Mouse (Mus musculus) CH12.LX (cell line): ENCODE data around the gene Cgref1. TPM values are rescaled to one million over a fixed set of nuclear protein-coding genes. Genes with fewer than 3 reads are reported as not detected.

Experiments
- DNase-seq: peaks from one replicate; pipeline ENCODE4 v3.0.0-alpha.2; 2013; ENCODE audit errors: extremely low read depth
- H3K27ac ChIP-seq: 2 replicates; pipeline ENCODE4 v1.5.1; 2012; ENCODE audit warnings: low read depth, mild to moderate bottlenecking, control low read depth, moderate library complexity; ENCODE audit not compliant: insufficient read depth
- H3K27me3 ChIP-seq: replicated peaks from 2 replicates; pipeline ENCODE3; 2012; ENCODE audit warnings: inconsistent platforms
- H3K36me3 ChIP-seq, 2 experiments: replicated peaks in 1 of 2; 2 replicates each; pipeline versions ENCODE3 to v1.6.1; 2012; ENCODE audit warnings: inconsistent platforms in 1 of 2, low read length in 1 of 2, mild to moderate bottlenecking in 1 of 2, mixed read lengths in 1 of 2, moderate library complexity in 1 of 2; ENCODE audit not compliant: control insufficient read depth in 1 of 2, insufficient read depth in 1 of 2
- H3K4me1 ChIP-seq, 2 experiments: 2 replicates each; pipeline ENCODE4 v1.6.1; 2012; ENCODE audit warnings: inconsistent platforms in 1 of 2, moderate library complexity in 1 of 2; ENCODE audit not compliant: insufficient read depth in 2 of 2, control insufficient read depth in 1 of 2
- H3K4me2 ChIP-seq: 2 replicates; pipeline ENCODE4 v1.6.1; 2012; ENCODE audit warnings: low read depth, mild to moderate bottlenecking, control low read depth; ENCODE audit not compliant: poor library complexity, insufficient read depth, severe bottlenecking
- H3K4me3 ChIP-seq, 3 experiments: fragments of 150-350 bp in 1 of 3; sonication (generic) in 1 of 3; replicated peaks in 1 of 3; 2 replicates each; pipeline versions ENCODE3 to v1.5.1; 2011 to 2012; ENCODE audit warnings: low read depth in 2 of 3, low read length in 2 of 3, mild to moderate bottlenecking in 2 of 3, moderate library complexity in 2 of 3, control low read depth in 1 of 3, improper control_type of control experiment in 1 of 3, inconsistent platforms in 1 of 3, mixed read lengths in 1 of 3; ENCODE audit not compliant: poor library complexity in 1 of 3
- H3K79me2 ChIP-seq: replicated peaks from 2 replicates; pipeline ENCODE4 v1.6.1; 2012; ENCODE audit warnings: mild to moderate bottlenecking, moderate library complexity; ENCODE audit not compliant: control insufficient read depth, poor library complexity, insufficient read depth, severe bottlenecking; ENCODE audit errors: extremely low read depth
- H3K9ac ChIP-seq: 2 replicates; pipeline ENCODE4 v1.6.1; 2012; ENCODE audit warnings: low read depth, mild to moderate bottlenecking, control low read depth, moderate library complexity; ENCODE audit not compliant: insufficient read depth
- H3K9me3 ChIP-seq: replicated peaks from 2 replicates; pipeline ENCODE3; 2012; ENCODE audit warnings: low read length, inconsistent platforms, mixed read lengths
- CHD2 ChIP-seq: IDR thresholded peaks from 2 replicates; pipeline ENCODE4 v1.6.1; 2011; ENCODE audit warnings: low read length, improper control_type of control experiment
- E2F4 ChIP-seq: IDR thresholded peaks from 2 replicates; pipeline ENCODE4 v1.6.1; 2011; ENCODE audit warnings: low read depth, low read length, improper control_type of control experiment; ENCODE audit not compliant: insufficient replicate concordance
- ELF1 ChIP-seq: IDR thresholded peaks from 2 replicates; pipeline ENCODE4 v1.6.1; 2014; ENCODE audit warnings: low read depth, mild to moderate bottlenecking, inconsistent platforms, low read length, improper control_type of control experiment
- EP300 ChIP-seq: IDR thresholded peaks from 2 replicates; pipeline ENCODE4 v1.6.1; 2011; ENCODE audit warnings: low read length, improper control_type of control experiment
- ETS1 ChIP-seq: conservative IDR thresholded peaks from 2 replicates; pipeline ENCODE4 v1.6.1; 2012; ENCODE audit warnings: low read depth, mild to moderate bottlenecking, inconsistent platforms, low read length, improper control_type of control experiment, moderate library complexity
- GABPA ChIP-seq: IDR thresholded peaks from 2 replicates; pipeline ENCODE4 v1.6.1; 2012; ENCODE audit warnings: low read depth, low read length, improper control_type of control experiment, inconsistent platforms; ENCODE audit not compliant: insufficient replicate concordance
- HCFC1 ChIP-seq: IDR thresholded peaks from 2 replicates; pipeline ENCODE4 v1.6.1; 2012; ENCODE audit warnings: low read depth, mild to moderate bottlenecking, inconsistent platforms, low read length, improper control_type of control experiment
- MAZ ChIP-seq: IDR thresholded peaks from 2 replicates; pipeline ENCODE4 v1.6.1; 2012; ENCODE audit warnings: low read depth, mild to moderate bottlenecking, inconsistent platforms, low read length, improper control_type of control experiment, moderate library complexity
- MYC ChIP-seq: IDR thresholded peaks from 2 replicates; pipeline ENCODE4 v1.6.1; 2011; ENCODE audit warnings: low read depth, mild to moderate bottlenecking, improper control_type of control experiment, low read length
- NELFE ChIP-seq: IDR thresholded peaks from 2 replicates; pipeline ENCODE4 v1.6.1; 2011; ENCODE audit warnings: low read depth, low read length, improper control_type of control experiment
- PAX5 ChIP-seq: IDR thresholded peaks from 2 replicates; pipeline ENCODE4 v1.6.1; 2012; ENCODE audit warnings: low read length, inconsistent platforms, mixed read lengths
- USF1 ChIP-seq: IDR thresholded peaks from 2 replicates; pipeline ENCODE4 v1.6.1; 2014; ENCODE audit warnings: low read depth, mild to moderate bottlenecking, inconsistent platforms, low read length, improper control_type of control experiment
- ZC3H11A ChIP-seq: IDR thresholded peaks from 2 replicates; pipeline ENCODE4 v1.6.1; 2012; ENCODE audit warnings: low read depth, mild to moderate bottlenecking, inconsistent platforms, low read length, improper control_type of control experiment
- ZKSCAN1 ChIP-seq: IDR thresholded peaks from 2 replicates; pipeline ENCODE4 v1.6.1; 2012; ENCODE audit warnings: low read depth, inconsistent platforms, low read length, improper control_type of control experiment, borderline replicate concordance
- dilution Hi-C: fragments of 300-500 bp; cut with MboI; formaldehyde crosslinking; loops from 2 replicates; pipeline ENCODE4 v1.14.3; 2020; ENCODE audit warnings: low sequenced_read_pairs; ENCODE audit not compliant: extremely low pct_unique_long_range_greater_than_20kb, extremely low pct_ligation_motif_present
- in situ Hi-C: fragments of 300-500 bp; cut with MboI; formaldehyde crosslinking; loops from 3 replicates; pipeline ENCODE4 v1.14.3; 2019; ENCODE audit warnings: low sequenced_read_pairs, low pct_ligation_motif_present, low pct_unique_long_range_greater_than_20kb, mixed read lengths
- polyA plus RNA-seq: library from polyadenylated mRNA; unstranded; fragments of >175 nt; gene quantifications from 2 replicates; pipeline ENCODE4 v1.2.1, GENCODE M21; 2012; ENCODE audit warnings: low read depth; ENCODE audit not compliant: insufficient read length
- total RNA-seq, 2 experiments: library from RNA; depleted of rRNA; stranded (reverse); fragments of 300-350 nt in 1 of 2; fragments of >200 nt in 1 of 2; gene quantifications; 2 replicates each; pipeline ENCODE4 v1.2.3; 2012 to 2014

Gene Cgref1
- total and polyA plus RNA-seq, 3 experiments: not detected

DNA sequence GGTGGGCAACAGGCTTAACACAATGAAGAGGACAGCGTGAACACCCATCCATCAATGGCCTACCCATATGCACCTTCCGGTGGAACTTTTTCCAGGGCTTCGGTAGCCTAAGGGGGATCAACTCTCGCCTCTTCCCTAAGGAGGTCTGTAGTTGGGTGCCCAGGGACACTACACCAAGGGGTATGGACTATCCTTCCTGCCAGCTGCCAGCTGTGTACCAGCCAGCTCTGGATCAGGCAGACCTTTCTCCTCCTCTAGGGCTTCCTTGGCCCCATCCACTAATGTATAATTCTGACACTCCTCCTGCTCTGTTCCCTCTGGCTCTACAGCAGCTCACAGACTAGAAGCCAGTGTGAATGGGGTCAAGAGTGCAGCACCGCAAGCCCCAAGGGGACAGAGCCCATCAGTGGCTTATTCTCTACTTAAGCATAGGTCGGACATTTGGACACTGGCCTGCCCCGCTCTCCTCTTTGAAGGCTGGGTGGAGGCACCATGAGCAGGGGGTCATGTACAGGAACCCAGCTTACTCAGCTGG is 31.2 kb downstream of the Cgref1 start:
- Histone ChIP-seq H3K9me3 (no peaks in the 10 kb centered on the region), H3K27ac (no peak overlapping the region)
- DNase-seq: no peak
- no peak for TF ChIP-seq CHD2
- TF ChIP-seq, all 38 proteins: peak for 0
- in situ Hi-C loops: no loop called here
- Histone ChIP-seq H3K79me2 (no peaks in the 10 kb centered on the region), H3K4me2 (no peak overlapping the region), H3K4me1 (peaks cover 4 to 19% of the 10 kb centered on the region in 2 experiments), H3K9ac (no peak overlapping the region), H3K27me3 (peaks cover 34% of the 10 kb centered on the region), H3K4me3 (no peak overlapping the region), H3K36me3 (no peaks in the 10 kb centered on the region)
- dilution Hi-C loops: no loop called here

DNA sequence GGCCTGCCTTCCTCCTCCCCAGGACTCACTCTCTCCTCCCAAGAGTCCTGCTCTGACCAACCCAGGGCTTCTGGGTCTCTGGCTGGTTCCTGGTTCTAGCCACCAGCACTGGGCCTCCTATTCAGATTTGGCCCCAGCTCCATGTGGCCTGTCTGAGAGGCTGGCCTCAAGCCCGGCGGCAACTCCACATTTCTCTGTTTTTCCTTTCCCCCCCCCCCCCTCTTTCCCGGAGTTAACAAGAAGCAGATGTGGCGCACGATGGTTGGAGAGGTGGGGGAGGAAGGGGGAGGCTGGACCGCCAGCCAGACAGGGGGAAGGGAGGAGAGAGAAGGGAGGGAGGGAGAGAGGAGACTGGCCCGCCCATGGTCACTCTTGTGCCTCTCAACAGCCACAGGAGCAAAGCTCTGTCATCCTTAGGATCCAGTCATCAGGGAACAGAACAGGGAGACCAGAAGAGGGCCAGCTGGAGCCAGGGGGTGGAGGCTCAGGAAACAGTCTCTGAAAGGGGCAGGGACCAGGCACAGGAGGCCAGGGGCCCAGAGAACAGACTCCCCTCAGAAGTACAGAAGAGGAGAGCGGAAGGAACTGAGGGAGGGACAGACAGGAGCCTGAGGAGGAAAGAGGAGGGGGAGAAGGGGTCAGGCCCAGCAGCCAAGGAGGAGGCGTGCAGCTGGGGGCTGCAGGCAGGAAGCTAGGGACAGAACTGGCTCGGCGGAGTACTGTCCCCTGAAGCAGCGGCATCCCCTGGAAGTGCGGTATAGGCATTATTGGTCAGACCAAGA is 32.1 kb downstream of the Cgref1 start, which contains the start of gene Emilin1:
TSS of gene Emilin1 (plus strand) at position 343 of the 782 bp plus-strand sequence.
- in situ Hi-C loops (no loop called here), dilution Hi-C loops (no loop called here)
- no peak for TF ChIP-seq ZKSCAN1
- no peak for TF ChIP-seq MAZ
- TF ChIP-seq PAX5: no peak
- no peak for TF ChIP-seq NELFE
- no peak for TF ChIP-seq ELF1
- TF ChIP-seq E2F4: no peak
- no peak for TF ChIP-seq ETS1
- TF ChIP-seq ZC3H11A: no peak
- no peak for TF ChIP-seq EP300
- no peak for TF ChIP-seq HCFC1
- no peak for TF ChIP-seq GABPA
- TF ChIP-seq CHD2: no peak
- no peak for TF ChIP-seq MYC
- no peak for TF ChIP-seq USF1
- H3K4me3 ChIP-seq: no peak within 1 kb of the TSS
- H3K4me1 ChIP-seq: peaks cover 4 to 22% of the 10 kb centered on the region in 2 experiments
- DNase-seq: no peak
- H3K79me2 ChIP-seq: no peaks in the 10 kb centered on the region
- peaks cover 25% of the 10 kb centered on the region for H3K27me3 ChIP-seq
- H3K27ac ChIP-seq: no peak within 1 kb of the TSS
- H3K4me2 ChIP-seq: no peak within 1 kb of the TSS
- no peaks in the 10 kb centered on the region for H3K9me3 ChIP-seq
- no peaks in the 10 kb centered on the region for H3K36me3 ChIP-seq
- H3K9ac ChIP-seq: no peak within 1 kb of the TSS
